Mouse (Mus musculus) layer of hippocampus, postnatal 14 days (tissue): Measurements from ENCODE around the gene Irgm2. TPM values are rescaled to one million over a fixed set of nuclear protein-coding genes. Genes with fewer than 3 reads are reported as not detected.
"Not testable (repeated sequence)": the region's sequence is repeated elsewhere in the genome, so short reads cannot be mapped to it uniquely, and the experiment has no call there.

Experiments used
- DNase-seq, 2 experiments: peaks; one replicate each; pipeline ENCODE4 v3.0.0; 2021 to 2022; ENCODE audit warnings: low spot score in 2 of 2, mixed read lengths in 1 of 2
- long read RNA-seq, 2 experiments: library from polyadenylated mRNA; stranded (forward); transcript quantifications; one replicate each; pipeline ENCODE4 v2.0.0; 2021
- total RNA-seq, 2 experiments: library from RNA; stranded (reverse); gene quantifications; 2 replicates each; pipeline ENCODE4 v1.2.3; 2021

Gene Irgm2
- total RNA-seq: 1 to 10 TPM; 1.7 to 1.9 TPM
- long read RNA-seq, experiment 1, partial matches to known transcripts: 0 of 4 reads
- long read RNA-seq, experiment 1, other reads (novel, unspliced or antisense): 3 of 4 reads
- long read RNA-seq, experiment 2, partial matches to known transcripts: 0 of 2 reads
- long read RNA-seq, experiment 2, other reads (novel, unspliced or antisense): 1 of 2 reads

- DNase-seq: peak; percentile 39 to 44
Measured at GRCm38 (mm10) chr11:58199229-58200037, at the start of gene Irgm2, which contains the start of gene Igtp. TSS of gene Irgm2 (plus strand) at chr11:58199618. TSS of gene Igtp (plus strand) at chr11:58199556.

GRCm38 (mm10) chr11:58155458-58155857, 44.0 kb upstream of the Irgm2 start:
- no peak for DNase-seq

- no peak for DNase-seq
Measured at GRCm38 (mm10) chr11:58156871-58157270, 42.5 kb upstream of the Irgm2 start.

- no peak for DNase-seq
Measured at GRCm38 (mm10) chr11:58165072-58165471, 34.3 kb upstream of the Irgm2 start.

GRCm38 (mm10) chr11:58167822-58168166, 31.6 kb upstream of the Irgm2 start:
- no peak for DNase-seq

GRCm38 (mm10) chr11:58168167-58168915, 31.1 kb upstream of the Irgm2 start, which contains the start of gene Gemin5:
TSS of gene Gemin5 (minus strand) at chr11:58168539.
- peak; percentile 79 to 86 for DNase-seq

- no peak for DNase-seq
Measured at GRCm38 (mm10) chr11:58169666-58170065, 29.8 kb upstream of the Irgm2 start.

GRCm38 (mm10) chr11:58171459-58172091, 27.8 kb upstream of the Irgm2 start, which contains the start of gene Mrpl22:
TSS of gene Mrpl22 (plus strand) at chr11:58171661.
- DNase-seq: peak; percentile 96 to 97

GRCm38 (mm10) chr11:58179563-58179962, 19.9 kb upstream of the Irgm2 start:
- peak; percentile 61 to 87 for DNase-seq

- not testable (repeated sequence) for DNase-seq
Measured at GRCm38 (mm10) chr11:58179986-58180385, 19.4 kb upstream of the Irgm2 start.

GRCm38 (mm10) chr11:58180756-58181155, 18.7 kb upstream of the Irgm2 start:
- no peak for DNase-seq

GRCm38 (mm10) chr11:58183579-58183978, 15.8 kb upstream of the Irgm2 start:
- DNase-seq: no peak

- DNase-seq: no peak
Measured at GRCm38 (mm10) chr11:58189675-58190074, 9.7 kb upstream of the Irgm2 start.

GRCm38 (mm10) chr11:58193326-58193725, 6.1 kb upstream of the Irgm2 start:
- no peak for DNase-seq

GRCm38 (mm10) chr11:58193860-58194520, 5.4 kb upstream of the Irgm2 start:
- DNase-seq: no peak

GRCm38 (mm10) chr11:58198663-58199062, 755 bp upstream of the Irgm2 start:
- no peak for DNase-seq

- DNase-seq: no peak
Measured at GRCm38 (mm10) chr11:58200226-58200625, 808 bp downstream of the Irgm2 start.

- DNase-seq: no peak
Measured at GRCm38 (mm10) chr11:58201052-58201451, 1.6 kb downstream of the Irgm2 start.

GRCm38 (mm10) chr11:58210321-58210886, 11.0 kb downstream of the Irgm2 start:
- no peak for DNase-seq

- DNase-seq: no peak
Measured at GRCm38 (mm10) chr11:58211062-58211681, 11.8 kb downstream of the Irgm2 start.
